ENCODE assay signal across 8 mouse cellular contexts in the genomic region with DNA sequence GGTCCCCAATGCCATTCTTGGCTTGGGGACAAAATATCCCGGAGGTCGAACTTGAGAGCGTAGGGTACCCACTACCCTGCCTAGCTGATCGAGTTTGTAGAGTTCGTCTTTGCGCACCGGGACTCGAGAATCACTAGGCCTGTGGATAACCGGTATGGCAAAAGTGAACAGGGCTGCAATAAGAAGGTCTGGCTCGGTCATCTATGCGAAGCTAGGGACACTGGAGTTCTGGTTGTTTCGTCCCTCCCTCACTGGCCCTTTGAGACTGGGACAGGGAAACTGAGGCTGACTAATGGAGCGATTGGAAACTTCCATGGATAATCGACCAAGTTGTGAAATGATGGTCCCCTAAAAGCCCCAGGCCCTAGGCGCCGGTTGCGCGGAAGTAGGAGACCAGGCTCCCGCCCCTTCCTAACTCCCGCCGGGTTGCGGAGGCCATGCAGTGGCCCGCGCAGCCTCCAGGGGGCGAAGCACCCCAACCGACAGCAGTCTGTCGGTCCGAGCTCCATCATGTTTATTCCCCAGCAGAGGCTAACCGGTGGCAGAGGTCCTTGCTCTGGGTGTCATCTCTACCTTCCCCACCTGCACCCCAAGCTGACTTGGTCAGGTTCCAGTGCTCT. TPM values are rescaled to one million over a fixed set of nuclear protein-coding genes. Genes with fewer than 3 reads are reported as not detected.
DNase-seq lines count a peak whose midpoint lies in the region; ATAC-seq and TF ChIP-seq lines count a peak whose summit lies in the region.

No protein-coding gene starts in this region.

- peak; percentile 60 for TF ChIP-seq RAD21 in CH12.LX (IDR thresholded peaks at IDR 0.05; ENCODE audit: low read depth, low read length)

- peak overlapping the region; percentile 68 for H3K9ac ChIP-seq in CH12.LX (ENCODE audit: insufficient read depth, low read depth)
- H3K9ac ChIP-seq in heart, embryonic 12.5 days = peak overlapping the region; percentile 70
- peak overlapping the region; percentile 82 for H3K9ac ChIP-seq in kidney, embryonic 15.5 days
- peak overlapping the region; percentile 76 for H3K9ac ChIP-seq in neural tube, embryonic 14.5 days (replicated peaks; ENCODE audit: low read depth, low read length)

- WGBS in heart, embryonic 12.5 days = under 1% methylated on average over 29 of the region's 29 CpGs
- WGBS in kidney, embryonic 15.5 days = under 1% methylated on average over 29 of the region's 29 CpGs
- WGBS in lung, adult 2 months = under 1% methylated on average over 29 of the region's 29 CpGs
- 1% methylated on average over 29 of the region's 29 CpGs for WGBS in neural tube, embryonic 14.5 days

- peak; percentile 49 for ATAC-seq in heart, embryonic 12.5 days (ENCODE audit: insufficient number of reproducible peaks, low FRiP score)
- peak; percentile 30 for ATAC-seq in kidney, embryonic 15.5 days (replicated peaks; ENCODE audit: low FRiP score)
- ATAC-seq in neural tube, embryonic 14.5 days (ENCODE audit: low read depth) = peak; percentile 16

- dilution Hi-C loops in CH12.LX (cut with MboI; ENCODE audit: extremely low pct_ligation_motif_present, extremely low pct_unique_long_range_greater_than_20kb, low sequenced_read_pairs) = no loop called here

- H3K4me1 ChIP-seq in CH12.LX (ENCODE audit: control insufficient read depth in 1 of 2, insufficient read depth in 2 of 2) = peaks cover 17 to 49% of the 10 kb centered on the region in 2 experiments
- H3K4me1 ChIP-seq in embryonic fibroblast, embryonic 13.5 days (ENCODE audit: control insufficient read depth, insufficient read depth, low read length) = no peaks in the 10 kb centered on the region
- peaks cover 50% of the 10 kb centered on the region for H3K4me1 ChIP-seq in heart, embryonic 12.5 days (replicated peaks)
- peaks cover 55% of the 10 kb centered on the region for H3K4me1 ChIP-seq in kidney, embryonic 15.5 days
- H3K4me1 ChIP-seq in lung, adult 2 months (ENCODE audit: control insufficient read depth, insufficient read depth, low read length) = no peaks in the 10 kb centered on the region
- peaks cover 22% of the 10 kb centered on the region for H3K4me1 ChIP-seq in neural tube, embryonic 14.5 days (ENCODE audit: control insufficient read depth, insufficient read depth, low read length)

- no peak for TF ChIP-seq EP300 in CH12.LX (IDR thresholded peaks at IDR 0.05; ENCODE audit: low read length)

- DNase-seq in CH12.LX (ENCODE audit: extremely low read depth) = peak; percentile 87
- DNase-seq in brain, adult 2 months (ENCODE audit: low read depth, low spot score) = peak; percentile 78
- DNase-seq in lung, adult 2 months = peak; percentile 80
- peak; percentile 78 to 82 for DNase-seq in thymus, adult 18-20 months

- peak; percentile 56 to 90 for TF ChIP-seq CTCF in CH12.LX (conservative IDR thresholded peaks at IDR 0.05 in 1 of 2, IDR thresholded peaks at IDR 0.05 in 1 of 2; ENCODE audit: low read depth in 2 of 2, low read length in 2 of 2)
- TF ChIP-seq CTCF in embryonic fibroblast, embryonic 13.5 days (IDR thresholded peaks at IDR 0.05; ENCODE audit: borderline replicate concordance, insufficient read depth, low read length) = peak; percentile 57; the same call in 1 of the 2 replicates
- peak; percentile 71 for TF ChIP-seq CTCF in lung, adult 2 months (IDR thresholded peaks at IDR 0.05; ENCODE audit: insufficient read depth, low read length)

- H3K36me3 ChIP-seq in CH12.LX (replicated peaks in 1 of 2; ENCODE audit: control insufficient read depth in 1 of 2, insufficient read depth in 1 of 2, low read length in 1 of 2) = peaks cover 2 to 37% of the 10 kb centered on the region in 2 experiments
- peaks cover 19% of the 10 kb centered on the region for H3K36me3 ChIP-seq in heart, embryonic 12.5 days
- peaks cover 12% of the 10 kb centered on the region for H3K36me3 ChIP-seq in kidney, embryonic 15.5 days
- no peaks in the 10 kb centered on the region for H3K36me3 ChIP-seq in neural tube, embryonic 14.5 days (ENCODE audit: control insufficient read depth, insufficient read depth, low read length)

- H3K27ac ChIP-seq in CH12.LX (ENCODE audit: insufficient read depth, low read depth) = peak overlapping the region; percentile 92
- peak overlapping the region; percentile 92 for H3K27ac ChIP-seq in embryonic fibroblast, embryonic 13.5 days (ENCODE audit: insufficient read depth, low read length)
- H3K27ac ChIP-seq in heart, embryonic 12.5 days (ENCODE audit: poor library complexity, severe bottlenecking) = peak overlapping the region; percentile 84
- peak overlapping the region; percentile 97 for H3K27ac ChIP-seq in kidney, embryonic 15.5 days
- peak overlapping the region; percentile 85 for H3K27ac ChIP-seq in neural tube, embryonic 14.5 days (ENCODE audit: low read depth, low read length)

- peaks cover 34% of the 10 kb centered on the region for H3K79me2 ChIP-seq in CH12.LX (replicated peaks; ENCODE audit: control insufficient read depth, extremely low read depth, insufficient read depth, poor library complexity, severe bottlenecking)

- in situ Hi-C loops in CH12.LX (cut with MboI; ENCODE audit: low pct_ligation_motif_present, low pct_unique_long_range_greater_than_20kb, low sequenced_read_pairs) = loop anchor here (5.0 kb wide), 1 partner anchor 109 kb away; no protein-coding TSS in a partner anchor

- TF ChIP-seq POLR2A in CH12.LX (IDR thresholded peaks at IDR 0.05; ENCODE audit: low read depth, low read length) = peak; percentile 50; the same call in 1 of the 2 replicates
- peak; percentile 42 for TF ChIP-seq POLR2A in embryonic fibroblast, embryonic 13.5 days (IDR thresholded peaks at IDR 0.05; ENCODE audit: low read depth, low read length)
- TF ChIP-seq POLR2A in lung, adult 2 months (IDR thresholded peaks at IDR 0.05; ENCODE audit: borderline replicate concordance, extremely low read depth, low read depth, low read length) = no peak

- H3K4me3 ChIP-seq in CH12.LX (replicated peaks in 1 of 3; ENCODE audit: low read depth in 2 of 3, low read length in 2 of 3, poor library complexity in 1 of 3) = peak overlapping the region; percentile 64 to 91 (median 69)
- peak overlapping the region; percentile 28 for H3K4me3 ChIP-seq in embryonic fibroblast, embryonic 13.5 days (ENCODE audit: insufficient read depth, low read length)
- peak overlapping the region; percentile 91 for H3K4me3 ChIP-seq in heart, embryonic 12.5 days
- H3K4me3 ChIP-seq in kidney, embryonic 15.5 days (replicated peaks) = peak overlapping the region; percentile 88
- peak overlapping the region; percentile 90 for H3K4me3 ChIP-seq in lung, adult 2 months (replicated peaks; ENCODE audit: extremely low read depth, low read depth, low read length)
- H3K4me3 ChIP-seq in neural tube, embryonic 14.5 days (ENCODE audit: low read depth, low read length) = peak overlapping the region; percentile 76

- H3K9me3 ChIP-seq in CH12.LX (replicated peaks; ENCODE audit: low read length) = no peaks in the 10 kb centered on the region
- no peaks in the 10 kb centered on the region for H3K9me3 ChIP-seq in heart, embryonic 12.5 days (replicated peaks)
- H3K9me3 ChIP-seq in kidney, embryonic 15.5 days (replicated peaks) = no peaks in the 10 kb centered on the region
- no peaks in the 10 kb centered on the region for H3K9me3 ChIP-seq in neural tube, embryonic 14.5 days (ENCODE audit: control insufficient read depth, low read length)

- no peaks in the 10 kb centered on the region for H3K27me3 ChIP-seq in CH12.LX (replicated peaks)
- H3K27me3 ChIP-seq in heart, embryonic 12.5 days (replicated peaks) = no peaks in the 10 kb centered on the region
- no peaks in the 10 kb centered on the region for H3K27me3 ChIP-seq in kidney, embryonic 15.5 days
- H3K27me3 ChIP-seq in neural tube, embryonic 14.5 days (ENCODE audit: control insufficient read depth, insufficient read depth, low read length) = no peaks in the 10 kb centered on the region; the same call in 1 of the 2 replicates

- peak overlapping the region; percentile 76 for H3K4me2 ChIP-seq in CH12.LX (ENCODE audit: insufficient read depth, low read depth, poor library complexity, severe bottlenecking)
- H3K4me2 ChIP-seq in heart, embryonic 12.5 days = peak overlapping the region; percentile 97
- peak overlapping the region; percentile 96 for H3K4me2 ChIP-seq in kidney, embryonic 15.5 days
- H3K4me2 ChIP-seq in neural tube, embryonic 14.5 days (ENCODE audit: low read depth, low read length) = peak overlapping the region; percentile 94

RNA-seq across cellular contexts. Expression of a gene that starts 1.1 kb away (rescaled TPM):
- 84.8 and 94.0 TPM in 2 replicates for total RNA-seq in CH12.LX (2012; rRNA removed)
- total RNA-seq in CH12.LX (2014; rRNA removed) = 14.1 and 14.5 TPM in 2 replicates
- polyA plus RNA-seq in CH12.LX (2012; ENCODE audit: insufficient read length, low read depth) = 30.9 and 38.2 TPM in 2 replicates
- 15.5 and 15.9 TPM in 2 replicates for polyA plus RNA-seq in embryonic fibroblast, embryonic 13.5 days (2011; ENCODE audit: insufficient read length, low read depth, missing spikeins)
- polyA plus RNA-seq in heart, embryonic 12.5 days (2016; fragmentation: Nextera tagmentation; extraction: Ambion mirVana) = 7.9 and 8.5 TPM in 2 replicates
- 9.9 and 11.2 TPM in 2 replicates for polyA plus RNA-seq in kidney, embryonic 15.5 days (2015; fragmentation: Nextera tagmentation; extraction: Ambion mirVana)
- 24.8 and 31.5 TPM in 2 replicates for polyA plus RNA-seq in lung, adult 2 months (2012; rRNA removed)
- 3.5 and 4.8 TPM in 2 replicates for polyA plus RNA-seq in neural tube, embryonic 14.5 days (2014; fragmentation: Nextera tagmentation; extraction: Ambion mirVana)

RNA-seq across cellular contexts. Expression of a gene that starts 11.9 kb away (rescaled TPM):
- total RNA-seq in CH12.LX (2012; rRNA removed) (49.1 and 52.8 TPM in 2 replicates), CH12.LX (2014; rRNA removed) (28.0 and 37.2 TPM in 2 replicates)
- polyA plus RNA-seq in CH12.LX (2012; ENCODE audit: insufficient read length, low read depth) = 44.6 and 48.0 TPM in 2 replicates
- 42.1 and 58.7 TPM in 2 replicates for polyA plus RNA-seq in embryonic fibroblast, embryonic 13.5 days (2011; ENCODE audit: insufficient read length, low read depth, missing spikeins)
- polyA plus RNA-seq in heart, embryonic 12.5 days (2016; fragmentation: Nextera tagmentation; extraction: Ambion mirVana) = 99.4 and 105 TPM in 2 replicates
- polyA plus RNA-seq in kidney, embryonic 15.5 days (2015; fragmentation: Nextera tagmentation; extraction: Ambion mirVana) = 93.5 and 95.4 TPM in 2 replicates
- 191 and 262 TPM in 2 replicates for polyA plus RNA-seq in lung, adult 2 months (2012; rRNA removed)
- 144 and 155 TPM in 2 replicates for polyA plus RNA-seq in neural tube, embryonic 14.5 days (2014; fragmentation: Nextera tagmentation; extraction: Ambion mirVana)

RNA-seq across cellular contexts. Expression of a gene that starts 16.9 kb away (rescaled TPM):
- total RNA-seq in CH12.LX (2012; rRNA removed) (16.5 and 17.7 TPM in 2 replicates), CH12.LX (2014; rRNA removed) (6.3 and 7.0 TPM in 2 replicates)
- 31.6 and 41.9 TPM in 2 replicates for polyA plus RNA-seq in CH12.LX (2012; ENCODE audit: insufficient read length, low read depth)
- polyA plus RNA-seq in embryonic fibroblast, embryonic 13.5 days (2011; ENCODE audit: insufficient read length, low read depth, missing spikeins) = 19.4 and 21.9 TPM in 2 replicates
- polyA plus RNA-seq in heart, embryonic 12.5 days (2016; fragmentation: Nextera tagmentation; extraction: Ambion mirVana) = 21.5 and 22.2 TPM in 2 replicates
- 23.9 and 29.5 TPM in 2 replicates for polyA plus RNA-seq in kidney, embryonic 15.5 days (2015; fragmentation: Nextera tagmentation; extraction: Ambion mirVana)
- 61.8 and 62.7 TPM in 2 replicates for polyA plus RNA-seq in lung, adult 2 months (2012; rRNA removed)
- polyA plus RNA-seq in neural tube, embryonic 14.5 days (2014; fragmentation: Nextera tagmentation; extraction: Ambion mirVana) = 30.6 and 30.7 TPM in 2 replicates

RNA-seq across cellular contexts. Expression of a gene that starts 24.4 kb away (rescaled TPM):
- total RNA-seq in CH12.LX (2012; rRNA removed) (33.2 and 33.9 TPM in 2 replicates), CH12.LX (2014; rRNA removed) (17.8 and 18.5 TPM in 2 replicates)
- polyA plus RNA-seq in CH12.LX (2012; ENCODE audit: insufficient read length, low read depth) = 81.2 and 89.9 TPM in 2 replicates
- polyA plus RNA-seq in embryonic fibroblast, embryonic 13.5 days (2011; ENCODE audit: insufficient read length, low read depth, missing spikeins) = 57.3 and 62.2 TPM in 2 replicates
- polyA plus RNA-seq in heart, embryonic 12.5 days (2016; fragmentation: Nextera tagmentation; extraction: Ambion mirVana) = 67.4 and 70.0 TPM in 2 replicates
- 93.5 and 107 TPM in 2 replicates for polyA plus RNA-seq in kidney, embryonic 15.5 days (2015; fragmentation: Nextera tagmentation; extraction: Ambion mirVana)
- polyA plus RNA-seq in lung, adult 2 months (2012; rRNA removed) = 91.4 and 110 TPM in 2 replicates
- polyA plus RNA-seq in neural tube, embryonic 14.5 days (2014; fragmentation: Nextera tagmentation; extraction: Ambion mirVana) = 71.6 and 72.4 TPM in 2 replicates

RNA-seq across cellular contexts. Expression of a gene that starts 24.4 kb away (rescaled TPM):
- total RNA-seq in CH12.LX (2012; rRNA removed) (5.0 and 8.0 TPM in 2 replicates), CH12.LX (2014; rRNA removed) (5.8 and 6.6 TPM in 2 replicates)
- polyA plus RNA-seq in CH12.LX (2012; ENCODE audit: insufficient read length, low read depth) = 6.3 and 6.7 TPM in 2 replicates
- polyA plus RNA-seq in embryonic fibroblast, embryonic 13.5 days (2011; ENCODE audit: insufficient read length, low read depth, missing spikeins) = 1.4 and 2.9 TPM in 2 replicates
- 3.5 and 4.1 TPM in 2 replicates for polyA plus RNA-seq in heart, embryonic 12.5 days (2016; fragmentation: Nextera tagmentation; extraction: Ambion mirVana)
- polyA plus RNA-seq in kidney, embryonic 15.5 days (2015; fragmentation: Nextera tagmentation; extraction: Ambion mirVana) = 7.0 and 8.6 TPM in 2 replicates
- 10.0 and 14.1 TPM in 2 replicates for polyA plus RNA-seq in lung, adult 2 months (2012; rRNA removed)
- 5.5 and 6.7 TPM in 2 replicates for polyA plus RNA-seq in neural tube, embryonic 14.5 days (2014; fragmentation: Nextera tagmentation; extraction: Ambion mirVana)

Comparison
In these comparisons a context has a peak if more than half of its experiments do, and no peak if none do; other contexts are left out.
1. Peak in every context shown above with its lines: DNase-seq, ATAC-seq, H3K4me3 ChIP-seq and H3K27ac ChIP-seq.
2. H3K4me3 ChIP-seq: peak in every context shown above with its lines; median percentile 91 in heart, embryonic 12.5 days; 90 in lung, adult 2 months; 88 in kidney, embryonic 15.5 days; 76 in neural tube, embryonic 14.5 days; 69 in CH12.LX; 28 in embryonic fibroblast, embryonic 13.5 days.